Mouse (Mus musculus) heart, embryonic 16.5 days (tissue): Measurements from ENCODE around the gene Sox6. TPM values are rescaled to one million over a fixed set of nuclear protein-coding genes. Genes with fewer than 3 reads are reported as not detected.
A peak's percentile ranks its signal among the peaks of the same experiment; 100 is the strongest.

ENCODE experiments used
- ATAC-seq: fragments of 200-750 bp; cut with Nextera tagmentation; replicated peaks from 2 replicates; pipeline ENCODE4 v1.8.0; 2017; ENCODE audit warnings: moderate number of reproducible peaks; ENCODE audit not compliant: insufficient read depth, low FRiP score; ENCODE audit errors: extremely low read depth
- H3K27ac ChIP-seq: fragments of 300-500 bp; sonication (generic); 2 replicates; pipeline ENCODE4 v1.5.1; 2014; ENCODE audit warnings: mild to moderate bottlenecking, low read length, control low read depth, moderate library complexity
- H3K27me3 ChIP-seq: fragments of 300-500 bp; sonication (generic); 2 replicates; pipeline ENCODE4 v1.6.1; 2014; ENCODE audit warnings: low read length, mixed read lengths; ENCODE audit not compliant: control insufficient read depth, insufficient read depth
- H3K36me3 ChIP-seq: fragments of 300-500 bp; sonication (generic); 2 replicates; pipeline ENCODE4 v1.6.1; 2014; ENCODE audit not compliant: control insufficient read depth, insufficient read depth
- H3K4me1 ChIP-seq: fragments of 300-500 bp; sonication (generic); 2 replicates; pipeline ENCODE4 v1.6.1; 2014; ENCODE audit warnings: low read length, mixed read lengths; ENCODE audit not compliant: control insufficient read depth, insufficient read depth
- H3K4me2 ChIP-seq: fragments of 300-500 bp; sonication (generic); 2 replicates; pipeline ENCODE4 v1.6.1; 2014; ENCODE audit warnings: low read depth, mild to moderate bottlenecking, control low read depth, low read length
- H3K4me3 ChIP-seq: fragments of 300-500 bp; sonication (generic); 2 replicates; pipeline ENCODE4 v1.5.1; 2014; ENCODE audit warnings: mild to moderate bottlenecking, control low read depth, low read length
- H3K9ac ChIP-seq: fragments of 300-500 bp; sonication (generic); 2 replicates; pipeline ENCODE4 v1.6.1; 2014; ENCODE audit warnings: low read length, control low read depth
- H3K9me3 ChIP-seq: fragments of 300-500 bp; sonication (generic); replicated peaks from 2 replicates; pipeline ENCODE4 v1.6.1; 2016; ENCODE audit warnings: low read length; ENCODE audit not compliant: control insufficient read depth
- WGBS: fragments of 180-500 bp; shearing (Covaris S2); extraction: QIAGEN DNeasy Blood & Tissue Kit; methylation state at CpG from one replicate; pipeline ENCODE4 v1.1.7; 2014; 5-methylcytosine and 5-hydroxymethylcytosine counted together
- polyA plus RNA-seq: library from polyadenylated mRNA; unstranded; fragments of >200 nt; fragmentation: Nextera tagmentation; extraction: Ambion mirVana; gene quantifications from 2 replicates; pipeline ENCODE4 v1.2.1, GENCODE M21; 2015

Gene Sox6
- polyA plus RNA-seq, 1 experiment from 2014 or later = 25.6 TPM

DNA sequence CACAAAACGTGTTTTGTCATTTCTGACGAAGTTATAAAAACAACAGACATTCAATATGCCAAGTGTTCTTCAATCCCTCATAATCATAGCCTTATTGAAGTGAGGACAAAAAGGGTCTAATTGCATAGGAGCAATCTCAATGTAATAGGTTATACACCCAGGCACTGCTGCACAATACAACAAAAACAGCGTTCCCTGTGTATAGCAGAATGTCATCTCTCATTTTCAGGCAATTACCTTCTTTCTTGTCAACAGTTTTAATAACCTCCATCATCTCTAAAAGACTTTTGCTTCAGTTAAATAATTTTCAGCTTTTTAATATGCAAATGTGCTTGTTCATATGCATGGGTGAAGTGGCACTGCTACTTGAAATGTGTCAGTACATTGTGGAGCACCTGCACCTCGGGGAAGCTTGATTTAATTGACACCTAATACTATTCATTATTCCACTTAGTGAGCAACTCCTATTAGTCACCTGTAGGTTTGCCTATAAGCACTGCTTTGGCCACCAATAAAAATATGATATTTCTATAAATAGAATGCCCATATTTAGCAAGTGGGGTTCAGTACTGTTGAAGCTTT is 292.8 kb downstream of the Sox6 start:
- no peak for ATAC-seq
- Histone ChIP-seq H3K27ac (no peak overlapping the region), H3K9ac (no peak overlapping the region), H3K36me3 (no peaks in the 10 kb centered on the region), H3K27me3 (no peaks in the 10 kb centered on the region), H3K4me2 (no peak overlapping the region), H3K4me3 (no peak overlapping the region), H3K4me1 (peaks cover 8% of the 10 kb centered on the region), H3K9me3 (no peaks in the 10 kb centered on the region)
- WGBS = 81% methylated on average over 4 of the region's 4 CpGs

DNA sequence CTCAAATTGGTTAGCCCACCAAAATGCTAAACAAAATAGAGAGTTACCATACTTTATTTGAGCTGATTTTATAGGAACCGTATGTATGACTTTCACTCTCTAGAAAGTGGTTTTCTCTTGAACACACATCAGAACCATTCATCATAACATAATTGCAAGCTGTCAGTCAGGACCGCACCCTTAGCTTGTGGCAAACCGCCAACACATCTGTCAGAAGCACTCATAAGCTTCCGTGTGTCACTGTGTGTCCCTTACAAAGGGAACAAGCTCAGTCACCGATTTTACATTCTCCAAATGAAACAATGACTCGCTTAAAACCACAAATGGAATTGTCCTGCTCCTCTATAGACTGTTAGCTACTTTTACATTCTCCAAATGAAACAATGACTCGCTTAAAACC is 304.5 kb downstream of the Sox6 start:
- no peak overlapping the region for H3K9ac ChIP-seq
- H3K4me2 ChIP-seq = no peak overlapping the region
- no peaks in the 10 kb centered on the region for H3K36me3 ChIP-seq
- peaks cover 5% of the 10 kb centered on the region; the same call in 1 of the 2 replicates for H3K4me1 ChIP-seq
- no peaks in the 10 kb centered on the region for H3K27me3 ChIP-seq
- no peak for ATAC-seq
- WGBS = 48% methylated on average over 7 of the region's 7 CpGs
- no peaks in the 10 kb centered on the region for H3K9me3 ChIP-seq
- H3K4me3 ChIP-seq = no peak overlapping the region
- H3K27ac ChIP-seq = no peak overlapping the region

DNA sequence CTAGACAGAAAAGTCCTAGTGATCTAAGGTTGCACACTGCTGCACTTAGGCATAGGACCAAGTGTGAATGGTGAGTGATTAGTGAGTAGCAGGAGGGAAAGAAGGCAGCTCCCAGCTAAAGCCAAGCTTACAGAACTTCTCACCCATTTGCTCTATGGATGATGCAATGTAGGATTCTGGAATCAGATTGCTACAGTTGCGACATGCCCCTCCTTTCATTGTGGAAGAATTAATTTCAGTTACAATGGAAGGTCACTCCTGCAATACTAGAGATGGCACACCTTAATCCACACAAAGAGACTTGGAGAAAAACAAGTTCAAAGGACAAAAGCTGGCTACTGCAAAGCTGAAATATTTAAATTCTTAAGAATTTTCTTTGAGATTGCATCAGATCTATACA is 305.8 kb downstream of the Sox6 start:
- Histone ChIP-seq H3K4me2 (no peak overlapping the region), H3K36me3 (no peaks in the 10 kb centered on the region), H3K4me1 (peaks cover 5% of the 10 kb centered on the region; the same call in 1 of the 2 replicates), H3K27ac (no peak overlapping the region), H3K9me3 (no peaks in the 10 kb centered on the region), H3K4me3 (no peak overlapping the region), H3K27me3 (no peaks in the 10 kb centered on the region), H3K9ac (no peak overlapping the region)
- no peak for ATAC-seq
- 73% methylated on average over 1 of the region's 1 CpGs for WGBS

DNA sequence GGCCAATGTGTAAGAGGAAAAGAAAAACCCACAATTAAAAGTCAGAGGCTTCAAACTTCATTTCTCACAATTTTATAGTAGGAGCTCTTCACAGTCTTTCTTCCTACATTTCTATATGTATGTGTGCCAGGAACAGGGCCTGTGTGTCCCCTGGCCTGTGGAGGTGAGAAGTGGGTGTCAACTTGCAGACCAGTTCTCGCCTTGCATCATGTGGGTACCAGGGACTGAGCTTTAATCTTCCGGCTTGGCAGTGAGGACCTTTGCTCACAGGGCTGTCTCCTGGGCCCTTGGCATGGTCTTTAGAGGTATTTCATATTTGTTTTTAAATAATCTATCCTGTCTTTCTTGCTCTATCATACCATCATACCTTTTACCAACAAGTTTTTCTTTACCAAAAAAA is 311.8 kb downstream of the Sox6 start:
- no peaks in the 10 kb centered on the region for H3K9me3 ChIP-seq
- H3K27me3 ChIP-seq = no peaks in the 10 kb centered on the region
- H3K27ac ChIP-seq = no peak overlapping the region
- no peak overlapping the region for H3K4me3 ChIP-seq
- no peaks in the 10 kb centered on the region for H3K36me3 ChIP-seq
- H3K9ac ChIP-seq = no peak overlapping the region
- ATAC-seq = no peak
- peaks cover 11% of the 10 kb centered on the region for H3K4me1 ChIP-seq
- H3K4me2 ChIP-seq = no peak overlapping the region
- 55% methylated on average over 2 of the region's 2 CpGs for WGBS

DNA sequence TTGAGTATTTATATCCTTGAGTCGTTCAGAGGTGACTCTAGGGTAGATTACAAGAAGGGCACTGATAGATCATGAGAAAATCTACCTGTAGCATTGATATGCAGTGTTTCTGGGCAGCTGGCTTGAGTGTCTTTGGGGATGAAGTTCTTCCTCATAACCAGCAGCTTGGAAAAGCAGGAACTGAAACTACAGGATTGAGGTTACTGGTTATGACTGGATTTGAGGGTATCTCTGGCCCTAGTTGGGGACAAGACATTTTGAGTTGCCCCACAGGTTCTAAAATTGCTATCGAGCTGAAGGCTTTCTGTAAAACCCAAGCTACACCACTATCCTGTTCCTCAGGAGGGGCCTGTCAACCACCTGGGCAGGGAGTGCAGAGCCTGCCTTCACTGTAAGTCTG is 314.2 kb downstream of the Sox6 start:
- H3K27ac ChIP-seq = no peak overlapping the region
- ATAC-seq = no peak
- H3K4me2 ChIP-seq = no peak overlapping the region
- H3K9ac ChIP-seq = no peak overlapping the region
- no peaks in the 10 kb centered on the region for H3K9me3 ChIP-seq
- no peak overlapping the region for H3K4me3 ChIP-seq
- H3K4me1 ChIP-seq = peaks cover 24% of the 10 kb centered on the region
- 83% methylated on average over 2 of the region's 2 CpGs for whole genome bisulfite sequencing
- no peaks in the 10 kb centered on the region for H3K36me3 ChIP-seq
- H3K27me3 ChIP-seq = no peaks in the 10 kb centered on the region

DNA sequence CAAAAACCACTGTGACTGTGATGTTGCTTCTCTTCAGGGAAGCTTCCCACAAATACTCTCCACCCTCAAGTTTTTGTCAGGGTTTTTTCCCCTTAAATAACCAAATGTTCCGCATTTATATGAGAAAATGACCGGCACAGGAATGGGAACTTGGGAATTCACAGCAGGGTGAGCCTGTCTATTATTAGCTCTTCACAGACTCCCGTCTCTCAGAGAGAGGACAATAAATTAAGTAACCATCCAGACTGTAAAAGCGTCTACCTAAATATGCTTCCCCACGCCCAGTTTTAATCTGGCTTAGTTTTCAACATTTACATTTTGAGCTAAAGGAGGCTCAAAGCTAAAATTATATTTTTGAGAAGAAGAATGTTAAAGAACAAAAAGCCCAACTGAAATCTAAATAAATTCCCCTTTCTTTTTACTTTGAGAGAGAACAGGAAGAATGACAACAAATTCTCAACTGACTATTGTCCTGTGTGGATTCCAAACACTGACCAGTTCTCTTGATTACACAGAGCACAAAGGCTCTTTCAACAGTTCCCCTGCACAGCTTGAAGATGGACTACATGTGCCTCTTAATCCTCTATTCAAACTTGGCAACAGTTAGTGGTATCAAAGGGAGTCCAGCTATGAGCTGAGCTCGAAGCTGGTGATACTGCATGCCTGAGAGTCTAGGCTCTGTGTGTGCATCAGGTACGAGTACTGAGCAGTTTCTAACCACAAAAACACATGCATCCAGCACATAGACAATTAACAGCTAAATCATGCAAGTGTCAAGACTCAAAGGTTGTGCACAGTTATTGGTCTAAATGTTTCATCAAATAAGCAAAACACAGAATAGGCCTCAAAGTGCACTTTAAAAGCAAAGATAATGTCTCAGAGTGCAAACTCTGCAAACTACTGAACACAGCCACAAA is 316.7 kb downstream of the Sox6 start:
- peak overlapping the region; percentile 51 for H3K9ac ChIP-seq
- no peaks in the 10 kb centered on the region for H3K9me3 ChIP-seq
- no peaks in the 10 kb centered on the region for H3K36me3 ChIP-seq
- H3K4me1 ChIP-seq = peaks cover 24% of the 10 kb centered on the region
- peak; percentile 82 for ATAC-seq
- H3K4me3 ChIP-seq = no peak overlapping the region
- H3K27me3 ChIP-seq = no peaks in the 10 kb centered on the region
- peak overlapping the region; percentile 49 for H3K4me2 ChIP-seq
- H3K27ac ChIP-seq = peak overlapping the region; percentile 76
- 18% methylated on average over 7 of the region's 7 CpGs for WGBS

DNA sequence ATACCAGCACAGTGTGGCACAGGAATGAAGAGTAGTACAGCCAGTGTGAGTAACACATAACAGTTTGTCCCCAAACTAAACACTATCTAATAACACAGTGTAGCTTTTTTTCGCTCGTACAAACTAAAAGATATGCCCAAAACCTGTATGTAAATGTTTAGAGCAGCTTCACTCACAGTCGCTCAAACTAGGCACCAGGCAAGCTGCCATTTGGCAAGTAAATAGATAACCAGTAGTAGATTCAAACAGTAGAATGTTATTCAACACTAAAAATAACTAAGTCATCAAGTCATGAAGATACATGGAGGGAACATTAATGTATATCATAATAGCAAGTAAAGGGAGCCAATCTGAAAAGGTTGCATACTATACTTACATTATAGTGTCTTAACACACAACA is 318.8 kb downstream of the Sox6 start:
- H3K9me3 ChIP-seq = no peaks in the 10 kb centered on the region
- H3K27ac ChIP-seq = no peak overlapping the region
- H3K4me2 ChIP-seq = no peak overlapping the region
- H3K4me3 ChIP-seq = no peak overlapping the region
- H3K27me3 ChIP-seq = no peaks in the 10 kb centered on the region
- peaks cover 24% of the 10 kb centered on the region for H3K4me1 ChIP-seq
- H3K9ac ChIP-seq = no peak overlapping the region
- H3K36me3 ChIP-seq = no peaks in the 10 kb centered on the region
- 67% methylated on average over 3 of the region's 3 CpGs for whole genome bisulfite sequencing
- no peak for ATAC-seq

DNA sequence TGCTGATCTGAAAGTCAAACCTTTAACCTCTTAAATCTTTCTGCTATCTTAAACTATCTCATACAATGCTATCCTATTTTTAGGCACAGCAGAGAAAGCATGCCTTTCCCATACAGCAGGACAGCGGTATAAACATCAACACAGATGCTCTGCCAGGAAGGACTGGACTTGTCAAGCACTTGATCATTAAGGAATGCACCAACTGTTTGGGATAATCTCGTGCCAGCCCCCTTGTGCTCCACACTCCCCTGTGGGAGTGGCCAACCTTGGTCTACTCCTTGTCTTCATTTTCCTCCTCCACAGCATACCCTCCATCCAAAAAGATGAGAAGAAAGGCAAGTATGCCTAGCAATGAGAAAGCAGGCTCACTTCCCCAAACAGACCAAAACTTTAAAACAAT is 332.5 kb downstream of the Sox6 start:
- peak overlapping the region; percentile 20; the same call in 1 of the 2 replicates for H3K9ac ChIP-seq
- H3K4me2 ChIP-seq = peak overlapping the region; percentile 13; the same call in 1 of the 2 replicates
- no peaks in the 10 kb centered on the region for H3K9me3 ChIP-seq
- peak overlapping the region; percentile 40 for H3K27ac ChIP-seq
- H3K36me3 ChIP-seq = no peaks in the 10 kb centered on the region
- H3K27me3 ChIP-seq = no peaks in the 10 kb centered on the region
- peak; percentile 23 for ATAC-seq
- no peak overlapping the region for H3K4me3 ChIP-seq
- WGBS = 5% methylated on average over 2 of the region's 2 CpGs
- H3K4me1 ChIP-seq = peaks cover 21% of the 10 kb centered on the region

DNA sequence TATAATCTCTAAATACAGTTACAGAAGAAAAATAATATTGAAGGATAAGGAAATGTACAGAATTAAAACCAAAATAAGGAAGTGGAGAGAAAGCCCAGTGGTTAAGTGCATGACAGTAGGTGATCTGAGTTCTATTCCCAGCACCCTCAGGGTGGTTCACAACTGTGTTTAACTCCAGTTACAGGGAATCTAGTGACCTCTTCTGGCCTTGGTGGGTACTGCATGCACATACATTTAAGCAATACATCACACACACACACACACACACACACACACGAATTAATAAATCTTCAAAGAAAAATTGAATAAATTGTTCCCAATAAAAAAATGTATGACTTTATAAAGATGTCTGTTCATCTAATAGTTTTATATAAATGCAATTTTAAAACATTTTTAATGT is 340.5 kb downstream of the Sox6 start:
- H3K4me3 ChIP-seq = no peak overlapping the region
- H3K27me3 ChIP-seq = no peaks in the 10 kb centered on the region
- H3K4me2 ChIP-seq = no peak overlapping the region
- no peaks in the 10 kb centered on the region for H3K9me3 ChIP-seq
- WGBS = 88% methylated on average over 1 of the region's 1 CpGs
- ATAC-seq = no peak
- no peaks in the 10 kb centered on the region for H3K36me3 ChIP-seq
- H3K4me1 ChIP-seq = peaks cover 6% of the 10 kb centered on the region; the same call in 1 of the 2 replicates
- H3K9ac ChIP-seq = no peak overlapping the region
- no peak overlapping the region for H3K27ac ChIP-seq
